Mouse (Mus musculus): ENCODE results near the gene Rab40b. TPM values are rescaled to one million over a fixed set of nuclear protein-coding genes. Genes with fewer than 3 reads are reported as not detected.

Rab40b gene
- polyA plus RNA-seq, 1 experiment: not detected

DNA sequence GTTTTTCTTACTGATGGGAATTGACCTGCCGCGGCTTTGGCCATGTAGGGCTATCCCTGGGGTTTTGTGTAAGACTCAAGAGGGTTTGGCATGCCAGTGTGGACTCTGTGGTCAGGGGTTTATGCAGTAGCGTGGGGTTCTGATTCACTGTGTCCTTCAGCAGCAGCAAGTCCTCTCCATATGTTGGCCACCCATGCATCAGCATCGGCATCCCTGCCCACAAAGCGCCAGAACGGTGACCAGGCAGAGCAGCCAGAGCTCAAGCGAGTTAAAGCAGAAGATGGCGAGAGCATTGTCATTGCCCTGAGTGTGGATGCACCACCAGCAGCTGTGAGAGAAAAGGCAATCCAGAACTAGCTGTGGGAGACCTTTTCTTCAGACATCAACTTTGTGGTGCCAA lies 81.4 kb downstream of the Rab40b start:
- no peak overlapping the region for H3K4me3 ChIP-seq (ENCODE audit: insufficient read depth, low read depth, low read length)
- no peak overlapping the region for H3K27ac ChIP-seq (ENCODE audit: insufficient read depth, low read depth, low read length)
- TF ChIP-seq CTCF (IDR thresholded peaks at IDR 0.05; ENCODE audit: insufficient read depth, low read depth, low read length): no peak
- no peak for TF ChIP-seq POLR2A (IDR thresholded peaks at IDR 0.05; ENCODE audit: insufficient read depth, low read depth, low read length)
- H3K4me1 ChIP-seq (ENCODE audit: control insufficient read depth, insufficient read depth, low read length): 0 out of 2 replicates have a peak, but pooled peaks cover 2% of the 10 kb centered on the region
- 96% methylated on average over 8 of the region's 8 CpGs for WGBS

Other genes starting within 250 kb of the Rab40b start
- not detected in 2 replicates for gene Tex19.1, start 242.1 kb downstream of the Rab40b start, polyA plus RNA-seq (2012; ENCODE audit: insufficient read depth, insufficient read length, low replicate concordance, missing spikeins)
- gene Uts2r, start 228.0 kb downstream of the Rab40b start, polyA plus RNA-seq (2012; ENCODE audit: insufficient read depth, insufficient read length, low replicate concordance, missing spikeins): not detected in 2 replicates
- not detected in 2 replicates for gene Hexdc, start 183.8 kb downstream of the Rab40b start, polyA plus RNA-seq (2012; ENCODE audit: insufficient read depth, insufficient read length, low replicate concordance, missing spikeins)
- not detected in 2 replicates for gene Ogfod3, start 183.5 kb downstream of the Rab40b start, polyA plus RNA-seq (2012; ENCODE audit: insufficient read depth, insufficient read length, low replicate concordance, missing spikeins)
- not detected in 2 replicates for gene Cybc1, start 158.9 kb downstream of the Rab40b start, polyA plus RNA-seq (2012; ENCODE audit: insufficient read depth, insufficient read length, low replicate concordance, missing spikeins)
- gene Narf, start 151.0 kb downstream of the Rab40b start, polyA plus RNA-seq (2012; ENCODE audit: insufficient read depth, insufficient read length, low replicate concordance, missing spikeins): not detected in 2 replicates
- not detected in 2 replicates for gene Foxk2, start 128.3 kb downstream of the Rab40b start, polyA plus RNA-seq (2012; ENCODE audit: insufficient read depth, insufficient read length, low replicate concordance, missing spikeins)
- not detected in 2 replicates for gene Wdr45b, start 33.8 kb downstream of the Rab40b start, polyA plus RNA-seq (2012; ENCODE audit: insufficient read depth, insufficient read length, low replicate concordance, missing spikeins)
- not detected in 2 replicates for gene Fn3krp, start 33.1 kb upstream of the Rab40b start, polyA plus RNA-seq (2012; ENCODE audit: insufficient read depth, insufficient read length, low replicate concordance, missing spikeins)
- gene Fn3k, start 46.7 kb upstream of the Rab40b start, polyA plus RNA-seq (2012; ENCODE audit: insufficient read depth, insufficient read length, low replicate concordance, missing spikeins): not detected in 2 replicates
- not detected in 2 replicates for gene Tbcd, start 63.7 kb upstream of the Rab40b start, polyA plus RNA-seq (2012; ENCODE audit: insufficient read depth, insufficient read length, low replicate concordance, missing spikeins)
- not detected in 2 replicates for gene Zfp750, start 131.1 kb upstream of the Rab40b start, polyA plus RNA-seq (2012; ENCODE audit: insufficient read depth, insufficient read length, low replicate concordance, missing spikeins)